Mouse (Mus musculus) lung, postnatal 0 days (tissue): ENCODE data around the gene Pim3.

ENCODE experiments used
- CTCF ChIP-seq: IDR thresholded peaks from 2 replicates; pipeline ENCODE4 v1.5.1; 2016; ENCODE audit warnings: antibody characterized with exemption, mild to moderate bottlenecking
- EP300 ChIP-seq: IDR thresholded peaks from 2 replicates; pipeline ENCODE4 v1.6.1; 2016; ENCODE audit warnings: antibody characterized with exemption, mild to moderate bottlenecking, control low read depth

GRCm38 (mm10) chr15:88865888-88866695, 4.1 kb downstream of the Pim3 start:
- TF ChIP-seq CTCF: no peak
- no peak for TF ChIP-seq EP300
